Mouse (Mus musculus) cerebellum, adult 2 months (tissue): ENCODE data around the gene Rprd1b. TPM values are rescaled to one million over a fixed set of nuclear protein-coding genes. Genes with fewer than 3 reads are reported as not detected.

Source experiments
- DNase-seq, 2 experiments: peaks; one replicate each; pipeline ENCODE4 v3.0.0; 2021
- H3K27ac ChIP-seq: fragments of 200-500 bp; 2 replicates; pipeline ENCODE4 v1.5.1; 2012; ENCODE audit warnings: low read length, control low read depth, inconsistent platforms; ENCODE audit not compliant: insufficient read depth
- H3K27me3 ChIP-seq: fragments of 200-500 bp; 2 replicates; pipeline ENCODE4 v1.6.1; 2012; ENCODE audit warnings: inconsistent platforms, mild to moderate bottlenecking, low read length, moderate library complexity; ENCODE audit not compliant: control insufficient read depth, insufficient read depth
- H3K4me1 ChIP-seq: fragments of 200-500 bp; 2 replicates; pipeline ENCODE4 v1.6.1; 2011; ENCODE audit warnings: low read length; ENCODE audit not compliant: control insufficient read depth, insufficient read depth
- H3K4me3 ChIP-seq: fragments of 200-500 bp; replicated peaks from 2 replicates; pipeline ENCODE3; 2011; ENCODE audit warnings: mild to moderate bottlenecking, low read depth, low read length, control low read depth; ENCODE audit not compliant: insufficient read depth
- CTCF ChIP-seq: fragments of 200-500 bp; IDR thresholded peaks from 2 replicates; pipeline ENCODE4 v1.5.1; 2011; ENCODE audit warnings: low read depth, mild to moderate bottlenecking, control low read depth, low read length, moderate library complexity, borderline replicate concordance; ENCODE audit not compliant: insufficient read depth
- POLR2A ChIP-seq: fragments of 200-500 bp; IDR thresholded peaks from 2 replicates; pipeline ENCODE4 v1.6.1; 2011; ENCODE audit warnings: low read length, control low read depth, borderline replicate concordance; ENCODE audit not compliant: insufficient read depth
- WGBS: fragments of 180-500 bp; shearing (Covaris S2); methylation state at CpG from one replicate; pipeline ENCODE4 v1.1.7; 2018; 5-methylcytosine and 5-hydroxymethylcytosine counted together
- polyA plus RNA-seq: library from polyadenylated mRNA; depleted of rRNA; stranded (reverse); fragments of >200 nt; gene quantifications from 2 replicates; pipeline ENCODE4 v1.2.3, GENCODE M21; 2012

Gene Rprd1b
- polyA plus RNA-seq, 1 experiment = 22.4 TPM

DNA sequence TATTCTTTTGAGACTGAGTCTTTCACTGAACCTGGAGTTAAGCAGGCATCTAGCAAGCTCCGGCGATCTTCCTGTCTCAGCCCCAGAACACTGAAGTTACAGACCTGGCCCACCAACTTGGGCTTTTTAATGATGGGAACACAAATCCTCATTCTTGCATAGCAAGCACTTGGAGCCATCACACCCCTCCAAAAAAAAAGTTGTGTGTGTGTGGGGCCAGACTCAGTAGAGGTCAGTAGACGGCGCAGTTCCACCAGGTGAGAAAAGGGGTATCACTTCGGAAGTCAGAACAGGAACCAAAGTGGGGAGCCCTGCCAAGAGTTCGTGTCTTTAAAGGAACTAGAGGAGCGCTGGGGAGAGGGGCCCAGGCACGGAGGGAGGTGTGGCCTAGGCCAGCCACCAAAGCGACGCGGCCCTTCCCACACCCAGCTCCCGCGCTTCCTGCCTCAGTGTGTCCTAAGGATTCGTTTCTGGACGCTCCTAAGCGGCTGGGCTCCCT is 393 bp upstream of the Rprd1b start:
- WGBS = 1% methylated on average over 16 of the region's 16 CpGs
- TF ChIP-seq POLR2A (no peak; the same call in 1 of the 2 replicates), CTCF (no peak)
- H3K27ac ChIP-seq = peak overlapping the region; percentile 51; the same call in 1 of the 2 replicates

DNA sequence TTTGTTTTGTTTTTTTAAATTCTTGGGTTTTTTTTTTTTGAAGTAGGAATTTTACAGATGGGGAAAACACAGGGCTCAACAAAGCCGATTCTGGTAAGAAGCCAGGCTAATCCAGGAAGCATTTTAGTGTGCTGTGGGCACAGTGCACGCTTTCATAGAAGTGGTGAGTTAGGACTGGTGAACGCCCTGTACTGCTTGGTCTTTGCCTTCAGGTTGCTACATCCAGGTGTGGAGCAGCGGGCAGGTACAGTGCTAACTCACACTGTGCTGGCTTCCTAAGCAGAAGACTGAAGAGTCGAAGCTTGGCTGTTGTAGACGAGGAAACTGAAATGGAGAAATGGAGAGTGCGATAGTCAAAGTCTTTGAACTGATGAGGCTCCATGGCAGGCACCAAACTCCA is 1.7 kb downstream of the Rprd1b start:
- H3K4me3 ChIP-seq = peak overlapping the region; percentile 51
- peak in 1 of 2 experiments; percentile 13 for DNase-seq
- H3K27me3 ChIP-seq = no peaks in the 10 kb centered on the region
- TF ChIP-seq CTCF = no peak
- no peak for TF ChIP-seq POLR2A
- H3K4me1 ChIP-seq = peaks cover 3% of the 10 kb centered on the region
- H3K27ac ChIP-seq = no peak overlapping the region
- 50% methylated on average over 7 of the region's 7 CpGs for WGBS

More for the DNA sequence above, 393 bp upstream of the Rprd1b start:
- H3K4me3 ChIP-seq = peak overlapping the region; percentile 83
- no peaks in the 10 kb centered on the region for H3K27me3 ChIP-seq
- no peak for DNase-seq
- H3K4me1 ChIP-seq = peaks cover 3% of the 10 kb centered on the region

DNA sequence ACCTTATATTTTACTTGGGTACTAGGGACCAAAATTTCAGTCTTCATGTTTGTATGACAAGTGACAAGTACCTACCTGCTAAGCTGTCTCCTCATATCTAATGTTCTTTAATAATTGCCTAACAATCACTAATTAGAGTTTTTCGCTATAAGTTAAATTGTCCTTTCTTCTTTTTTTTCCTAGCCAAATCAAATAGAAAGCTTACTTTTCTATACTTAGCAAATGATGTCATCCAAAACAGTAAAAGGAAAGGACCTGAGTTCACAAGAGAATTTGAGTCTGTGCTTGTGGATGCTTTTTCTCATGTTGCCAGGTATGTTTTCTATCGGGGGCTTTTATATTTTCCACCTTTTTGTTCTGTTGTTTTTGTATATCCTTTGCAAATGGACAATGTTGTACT is 7.5 kb downstream of the Rprd1b start:
- no peak overlapping the region for H3K27ac ChIP-seq
- DNase-seq = no peak
- TF ChIP-seq POLR2A (no peak), CTCF (no peak)
- no peak overlapping the region for H3K4me3 ChIP-seq
- no peaks in the 10 kb centered on the region for H3K27me3 ChIP-seq
- no peaks in the 10 kb centered on the region; the same call in 1 of the 2 replicates for H3K4me1 ChIP-seq
- WGBS = 91% methylated on average over 2 of the region's 2 CpGs

DNA sequence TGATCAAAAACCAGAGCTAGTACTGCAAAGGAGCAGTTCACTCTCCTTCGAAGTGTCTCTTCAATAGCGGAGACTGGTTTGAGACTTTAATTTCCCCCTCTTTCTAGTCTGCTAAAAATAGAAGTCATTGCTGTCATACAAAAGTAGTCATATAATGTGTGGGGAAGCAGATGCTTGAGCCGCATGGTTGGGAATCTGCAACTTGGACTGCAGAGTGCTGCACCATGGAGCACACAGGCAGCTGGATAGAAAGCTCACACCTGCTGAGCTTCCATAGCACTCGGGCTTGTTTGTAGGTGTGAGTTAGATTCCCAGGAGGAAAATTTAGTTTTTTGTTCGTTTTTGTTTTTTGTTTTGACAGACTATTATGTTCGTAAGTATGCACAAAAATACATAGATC is 8.1 kb downstream of the Rprd1b start:
- WGBS = 78% methylated on average over 6 of the region's 6 CpGs
- DNase-seq = no peak
- no peak overlapping the region for H3K27ac ChIP-seq
- H3K4me3 ChIP-seq = no peak overlapping the region
- no peaks in the 10 kb centered on the region for H3K4me1 ChIP-seq
- no peak for TF ChIP-seq POLR2A
- H3K27me3 ChIP-seq = no peaks in the 10 kb centered on the region

DNA sequence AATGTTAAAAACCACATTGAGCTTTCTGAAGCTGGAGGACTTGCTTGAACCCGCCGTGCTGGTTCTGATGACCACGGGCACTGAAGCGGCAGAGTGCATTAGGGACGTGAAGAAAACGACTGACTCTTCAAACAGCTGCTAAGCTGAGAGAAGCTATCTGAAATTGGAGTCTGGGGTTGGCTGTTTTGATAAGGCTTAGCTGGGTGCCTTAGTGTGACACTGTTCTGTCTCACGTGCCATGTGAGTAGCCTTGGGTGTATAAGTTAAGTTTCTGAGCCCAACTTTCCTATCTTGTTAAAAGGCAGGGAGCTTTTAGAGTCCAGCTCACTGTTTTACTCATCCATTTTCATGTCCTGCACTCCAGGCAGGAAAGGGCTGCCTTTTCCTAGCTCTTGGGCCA is 8.7 kb downstream of the Rprd1b start:
- H3K4me1 ChIP-seq = no peaks in the 10 kb centered on the region
- no peak overlapping the region for H3K4me3 ChIP-seq
- DNase-seq = no peak
- H3K27me3 ChIP-seq = no peaks in the 10 kb centered on the region
- TF ChIP-seq CTCF (no peak), POLR2A (no peak)
- WGBS = 78% methylated on average over 7 of the region's 7 CpGs
- H3K27ac ChIP-seq = no peak overlapping the region

DNA sequence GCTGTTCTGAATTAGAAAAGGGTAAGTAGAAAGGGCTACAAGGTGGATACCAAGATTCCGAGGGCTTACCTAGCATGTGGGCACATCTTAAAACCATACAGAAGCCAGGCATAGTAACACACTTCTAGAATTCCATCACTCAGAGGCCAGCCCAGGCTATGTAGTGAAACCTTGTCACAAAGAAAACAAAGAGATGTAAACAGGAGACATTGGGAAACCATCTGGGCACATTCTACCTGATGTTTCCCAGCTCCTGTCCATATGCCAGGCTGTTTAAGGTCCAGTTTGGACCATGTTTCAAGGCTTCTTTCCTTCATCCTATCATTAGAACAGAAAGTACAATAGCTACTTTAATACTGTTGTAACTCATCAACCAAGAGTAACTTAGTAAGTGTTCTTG is 9.3 kb downstream of the Rprd1b start:
- no peak for DNase-seq
- TF ChIP-seq POLR2A (no peak), CTCF (no peak)
- no peak overlapping the region for H3K4me3 ChIP-seq
- 98% methylated on average over 1 of the region's 1 CpGs for WGBS
- no peak overlapping the region for H3K27ac ChIP-seq
- H3K27me3 ChIP-seq = no peaks in the 10 kb centered on the region
- H3K4me1 ChIP-seq = no peaks in the 10 kb centered on the region

- H3K4me1 ChIP-seq = no peaks in the 10 kb centered on the region
- H3K27me3 ChIP-seq = no peaks in the 10 kb centered on the region
- DNase-seq = no peak
- no peak overlapping the region for H3K27ac ChIP-seq
- TF ChIP-seq POLR2A (no peak), CTCF (no peak)
- 82% methylated on average over 1 of the region's 1 CpGs for WGBS
- no peak overlapping the region for H3K4me3 ChIP-seq
Measured at GRCm38 (mm10) chr2:158039662-158040061, 11.4 kb downstream of the Rprd1b start.

DNA sequence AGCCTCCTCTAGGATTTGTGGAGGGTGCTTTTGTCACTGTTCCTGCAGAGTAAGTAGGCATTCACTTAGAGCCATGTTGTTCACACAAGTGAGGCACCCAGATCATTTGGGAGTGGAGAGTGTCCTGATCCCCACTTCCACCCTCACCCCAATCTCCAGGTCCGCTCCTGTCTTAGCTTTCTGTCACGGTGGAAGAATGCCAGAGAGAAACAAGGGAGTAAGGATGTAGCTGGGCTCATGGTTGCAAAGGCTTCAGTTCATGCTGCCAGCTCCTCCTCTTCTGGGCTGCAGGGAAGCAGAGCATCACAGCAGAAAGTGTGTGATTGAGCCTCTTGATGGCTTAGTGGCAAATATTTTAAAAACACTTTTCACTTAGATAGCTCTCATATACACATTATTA is 12.1 kb downstream of the Rprd1b start:
- WGBS = 43% methylated on average over 2 of the region's 2 CpGs
- no peak overlapping the region for H3K27ac ChIP-seq

More for the DNA sequence above, 12.1 kb downstream of the Rprd1b start:
- Histone ChIP-seq H3K27me3 (no peaks in the 10 kb centered on the region), H3K4me1 (no peaks in the 10 kb centered on the region), H3K4me3 (no peak overlapping the region)
- TF ChIP-seq CTCF (no peak), POLR2A (no peak)
- no peak for DNase-seq
